Mouse (Mus musculus) MEL (cell line): ENCODE results near the gene Wdr46.
"Not testable (repeated sequence)": the region's sequence is repeated elsewhere in the genome, so short reads cannot be mapped to it uniquely, and the experiment has no call there.

ENCODE experiments used
- MAX ChIP-seq: IDR thresholded peaks from 2 replicates; pipeline ENCODE4 v1.6.1; 2011; ENCODE audit warnings: low read length, improper control_type of control experiment
- POLR2AphosphoS2 ChIP-seq: IDR thresholded peaks from 2 replicates; pipeline ENCODE4 v1.6.1; 2011; ENCODE audit warnings: low read length, improper control_type of control experiment
- ZNF384 ChIP-seq: IDR thresholded peaks from 2 replicates; pipeline ENCODE4 v1.6.1; 2012; ENCODE audit warnings: low read depth, mild to moderate bottlenecking, inconsistent platforms, low read length, improper control_type of control experiment

DNA sequence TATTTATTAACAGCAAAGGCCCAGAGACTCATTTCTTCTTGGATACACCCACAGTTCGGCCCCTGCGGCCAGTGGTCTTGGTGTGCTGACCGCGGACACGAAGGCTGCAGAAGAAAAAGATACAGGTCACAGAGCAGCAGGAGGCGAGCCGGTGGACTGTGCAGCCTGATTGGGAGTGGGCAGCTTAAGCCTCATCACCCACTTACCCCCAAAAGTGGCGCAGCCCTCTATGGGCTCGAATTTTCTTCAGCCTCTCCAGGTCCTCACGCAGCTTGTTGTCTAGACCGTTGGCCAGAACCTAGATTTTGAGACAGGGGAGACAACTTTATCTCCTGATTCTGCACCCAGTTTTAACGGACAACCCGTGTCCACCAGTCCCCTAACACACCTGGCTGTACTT is 11.6 kb downstream of the Wdr46 start:
- not testable (repeated sequence) for TF ChIP-seq ZNF384, MAX, POLR2AphosphoS2
